Mouse (Mus musculus) bone marrow, adult 2 months (tissue): ENCODE data around the gene AI597479.
"Not testable (repeated sequence)": the region's sequence is repeated elsewhere in the genome, so short reads cannot be mapped to it uniquely, and the experiment has no call there.

ENCODE experiments used
- CTCF ChIP-seq: fragments of 200-500 bp; IDR thresholded peaks from 2 replicates; pipeline ENCODE4 v1.5.1; 2011; ENCODE audit warnings: low read length, control low read depth; ENCODE audit not compliant: control insufficient read depth, insufficient read depth
- POLR2A ChIP-seq: fragments of 200-500 bp; IDR thresholded peaks from 2 replicates; pipeline ENCODE4 v1.6.1; 2011; ENCODE audit warnings: low read depth, mild to moderate bottlenecking, control low read depth, low read length, borderline replicate concordance; ENCODE audit not compliant: control insufficient read depth

GRCm38 (mm10) chr1:43136488-43137029 lies 38.0 kb downstream of the AI597479 start:
- not testable (repeated sequence) for TF ChIP-seq POLR2A, CTCF
